Mouse (Mus musculus): Measurements from ENCODE around the gene Syce3.

- TF ChIP-seq CTCF (IDR thresholded peaks at IDR 0.05; ENCODE audit: borderline replicate concordance, extremely low read depth, insufficient read depth, insufficient read length) = no peak
- no peak for TF ChIP-seq POLR2A (IDR thresholded peaks at IDR 0.05; ENCODE audit: borderline replicate concordance, extremely low read depth, insufficient read depth, insufficient read length, poor library complexity, severe bottlenecking)
Measured at GRCm38 (mm10) chr15:89372536-89372935, 37.8 kb downstream of the Syce3 start.

Data from brain, embryonic 14.5 days (tissue).